Mouse (Mus musculus): Measurements from ENCODE around the gene Gm5485. TPM values are rescaled to one million over a fixed set of nuclear protein-coding genes. Genes with fewer than 3 reads are reported as not detected.

Gene Gm5485
- polyA plus RNA-seq (2017; shearing (Covaris generic)) = not detected

DNA sequence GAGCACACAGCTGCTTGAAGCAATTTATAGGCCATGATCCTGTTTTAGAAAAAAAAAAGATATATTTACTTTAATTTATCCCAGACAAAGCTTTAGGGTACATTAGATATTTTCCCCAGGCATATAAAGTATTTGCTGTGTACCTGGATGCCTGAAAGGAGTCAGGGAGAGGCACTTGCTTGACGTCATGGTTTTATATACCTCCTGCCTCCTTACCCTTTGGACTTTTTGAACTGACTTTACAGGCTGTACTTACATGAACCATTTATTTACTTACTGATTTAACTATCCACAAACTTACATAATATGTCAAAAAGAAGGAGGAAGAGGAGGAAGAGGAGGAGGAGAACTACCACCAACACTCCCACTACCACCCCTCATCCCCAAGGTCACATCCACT, at the start of gene Gm5485:
Gene Gm5485 (minus strand): TSS at position 171 of the 400 bp plus-strand sequence.
- ATAC-seq = no peak

DNA sequence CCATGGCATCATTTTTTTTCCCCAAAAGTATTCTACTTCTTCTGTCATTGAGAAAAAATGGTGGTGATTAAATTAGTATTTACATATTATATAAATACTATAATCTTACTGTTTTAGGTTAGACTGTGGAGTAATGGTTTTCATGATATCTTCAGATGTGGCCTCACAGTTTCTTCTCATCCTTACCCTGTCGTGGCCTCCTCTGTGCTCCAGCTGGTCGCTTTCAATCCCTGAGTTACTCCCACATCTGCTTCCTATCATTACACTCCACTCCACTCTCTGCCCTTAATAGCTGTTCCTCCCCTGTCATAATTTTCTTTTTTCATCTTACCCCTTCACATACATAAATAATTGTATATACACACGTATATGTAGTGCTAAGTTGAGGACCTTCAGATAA, 41.0 kb upstream of the Gm5485 start:
- ATAC-seq = no peak

DNA sequence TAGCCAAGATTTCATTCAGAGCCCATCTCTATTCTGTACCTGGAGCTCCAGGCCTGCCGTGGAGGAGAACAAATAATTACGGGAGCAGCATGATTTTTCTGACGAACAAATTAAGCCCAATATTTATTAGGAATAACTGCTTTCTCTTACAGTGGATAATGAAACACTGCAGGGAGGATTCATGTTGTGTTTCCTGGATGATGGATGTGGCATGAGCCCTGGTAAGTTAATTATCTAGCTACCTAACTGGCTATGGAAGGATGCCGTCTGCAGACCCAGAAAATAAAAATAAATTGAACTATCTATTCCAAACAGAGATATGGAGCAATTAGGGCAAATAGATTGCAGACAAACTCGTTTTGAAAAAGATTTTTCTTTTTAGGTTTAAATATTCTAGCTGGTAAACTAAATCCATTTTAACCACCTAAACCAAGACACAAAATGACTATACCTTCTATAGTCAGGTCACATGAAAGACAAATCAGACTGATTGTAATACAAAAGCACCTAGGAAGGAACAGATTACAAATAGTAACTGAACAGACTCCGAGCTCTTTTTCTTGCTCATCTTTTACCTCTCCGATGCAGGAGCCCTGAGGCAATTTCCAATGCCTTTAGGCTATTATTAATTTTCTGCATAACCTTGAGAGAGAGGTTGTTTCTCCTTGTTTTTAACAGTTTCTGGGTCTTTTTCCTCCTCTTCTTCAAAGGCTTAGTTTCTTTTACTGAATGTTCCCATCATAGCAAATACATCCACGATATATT, 34.1 kb upstream of the Gm5485 start:
- no peak for ATAC-seq

DNA sequence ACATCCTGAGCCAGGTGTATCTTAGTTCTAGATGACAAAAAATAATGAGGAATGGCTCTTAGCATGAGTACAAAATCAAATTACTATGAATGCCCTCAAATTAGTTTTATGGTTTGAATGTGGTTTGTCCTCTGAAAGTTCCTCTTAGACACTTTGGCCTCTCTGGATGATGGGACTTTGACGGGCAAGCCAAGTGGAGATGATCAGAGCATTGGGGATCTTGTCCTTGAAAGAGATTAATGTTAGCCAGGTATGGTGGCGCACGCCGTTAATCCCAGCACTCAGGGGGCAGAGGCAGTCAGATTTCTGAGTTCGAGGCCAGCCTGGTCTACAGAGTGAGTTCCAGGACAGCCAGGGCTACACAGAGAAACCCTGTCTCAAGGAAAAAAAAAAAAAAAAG, 32.4 kb upstream of the Gm5485 start:
- ATAC-seq = no peak

DNA sequence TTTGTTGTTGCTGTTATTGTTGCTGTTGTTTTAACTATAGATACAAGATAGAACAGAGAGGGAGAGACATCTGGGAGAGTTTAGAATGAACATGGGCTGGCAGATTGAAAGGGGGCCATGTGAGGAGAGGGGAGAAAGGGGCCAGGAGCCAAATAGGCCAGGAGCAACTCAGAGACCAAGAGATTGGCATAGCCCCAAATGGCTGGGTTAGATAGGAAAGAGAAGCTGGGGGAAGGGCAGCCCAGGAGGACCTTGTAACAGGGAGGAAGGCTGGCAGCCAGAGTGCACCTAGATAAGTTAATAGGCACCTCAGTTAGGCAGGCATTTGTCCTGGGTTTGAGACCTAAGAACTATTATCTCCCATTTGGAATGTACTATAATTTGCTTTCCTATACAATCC, 25.3 kb upstream of the Gm5485 start:
- ATAC-seq = no peak

DNA sequence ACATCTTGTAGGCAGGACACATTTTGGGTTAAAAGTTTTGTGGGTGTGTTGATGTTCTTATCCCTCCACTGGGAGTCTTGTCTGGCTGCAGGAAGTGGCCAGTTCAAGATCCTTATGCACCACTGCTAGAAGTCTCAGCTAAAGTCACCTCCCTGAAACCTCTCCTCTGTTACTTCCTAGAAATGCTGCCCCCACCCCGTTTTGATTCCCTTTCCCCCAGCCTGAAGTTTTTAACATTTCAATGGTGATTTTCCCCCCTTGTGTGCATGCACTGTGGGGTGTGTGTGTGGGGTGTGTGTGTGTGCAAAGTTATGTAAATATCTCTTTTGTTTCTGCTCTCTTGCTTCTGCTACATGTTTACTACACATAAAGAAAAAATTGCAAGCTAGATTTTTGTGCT, 23.2 kb upstream of the Gm5485 start:
- ATAC-seq = no peak

DNA sequence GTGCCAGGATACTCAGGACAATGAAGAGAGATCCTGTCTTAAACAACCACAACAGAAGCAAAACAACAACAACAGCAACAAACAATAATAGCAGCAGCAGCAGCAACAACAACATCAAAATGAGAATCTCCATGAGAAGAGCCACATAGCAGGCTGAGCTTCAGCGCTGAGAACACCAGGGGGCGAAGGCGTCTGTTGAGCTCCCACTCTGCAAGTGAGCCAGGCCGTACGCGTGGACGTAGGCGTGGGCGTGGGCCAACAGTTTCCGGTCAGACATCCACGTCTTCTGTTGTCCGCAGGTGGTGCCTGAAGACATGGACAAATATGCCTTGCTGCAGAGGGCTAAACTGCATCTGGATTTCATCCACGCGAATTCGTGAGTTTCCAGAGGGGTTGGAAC, 18.8 kb upstream of the Gm5485 start, which contains the start of gene Morc1:
Gene Morc1 (plus strand): TSS at position 211 of the 400 bp plus-strand sequence.
- ATAC-seq = no peak

DNA sequence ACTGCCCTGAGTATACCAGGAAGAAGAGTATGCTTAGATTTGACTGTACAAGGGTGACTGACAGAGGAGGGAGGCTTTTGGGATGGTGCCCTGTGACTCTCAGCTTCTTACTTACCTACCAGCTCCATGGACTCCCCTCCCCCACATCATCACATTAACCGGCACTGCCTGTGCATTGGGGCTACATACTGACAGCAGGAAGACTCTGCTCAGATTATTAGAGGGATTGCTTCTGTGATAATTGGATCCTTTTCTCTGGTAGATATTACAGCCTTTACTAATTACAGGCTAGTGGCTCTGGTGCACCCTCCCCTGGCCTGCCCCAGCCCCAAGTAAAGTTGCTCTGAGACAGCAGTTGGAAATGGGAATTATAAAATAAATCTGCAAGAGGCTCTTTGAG, 17.2 kb upstream of the Gm5485 start:
- no peak for ATAC-seq

DNA sequence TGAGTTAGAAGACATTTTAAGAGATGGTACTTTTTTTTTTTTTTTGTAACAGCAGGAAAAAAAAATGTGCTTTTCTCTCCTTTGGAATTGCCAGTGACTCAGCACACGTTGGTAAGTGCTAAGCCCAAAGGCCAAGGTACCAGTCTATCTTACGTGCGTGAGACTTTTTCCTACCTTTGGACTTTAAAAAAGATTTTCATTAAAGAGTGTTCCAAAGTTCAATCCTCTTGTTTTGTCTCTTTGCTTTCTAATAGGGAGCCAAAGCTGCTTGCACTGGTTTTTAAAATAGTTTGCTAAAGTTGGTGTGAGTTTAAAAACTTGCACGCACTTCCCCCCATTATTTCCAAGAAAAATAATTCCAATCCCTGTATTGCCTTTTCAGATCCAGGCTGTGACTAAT, 11.9 kb upstream of the Gm5485 start:
- no peak for ATAC-seq

DNA sequence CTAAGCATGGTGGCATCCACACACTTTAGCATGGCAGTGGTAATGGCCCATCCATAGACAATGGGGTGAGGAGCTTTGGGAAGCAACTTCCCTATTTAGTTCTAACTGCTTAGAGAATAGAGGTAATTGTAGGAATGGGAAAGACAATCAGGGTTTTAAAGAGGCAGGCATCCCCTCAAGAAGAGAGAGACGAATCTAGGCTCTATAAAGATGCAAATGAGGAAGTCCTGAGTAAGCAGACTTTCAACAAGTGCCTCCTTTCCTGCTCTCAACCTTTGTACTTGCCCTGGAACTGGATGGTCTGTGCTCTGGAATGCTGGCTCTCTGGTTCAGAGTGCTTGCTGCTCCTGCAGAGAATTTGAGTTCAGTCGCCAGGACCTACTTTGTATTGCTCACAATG, 10.3 kb upstream of the Gm5485 start:
- no peak for ATAC-seq

DNA sequence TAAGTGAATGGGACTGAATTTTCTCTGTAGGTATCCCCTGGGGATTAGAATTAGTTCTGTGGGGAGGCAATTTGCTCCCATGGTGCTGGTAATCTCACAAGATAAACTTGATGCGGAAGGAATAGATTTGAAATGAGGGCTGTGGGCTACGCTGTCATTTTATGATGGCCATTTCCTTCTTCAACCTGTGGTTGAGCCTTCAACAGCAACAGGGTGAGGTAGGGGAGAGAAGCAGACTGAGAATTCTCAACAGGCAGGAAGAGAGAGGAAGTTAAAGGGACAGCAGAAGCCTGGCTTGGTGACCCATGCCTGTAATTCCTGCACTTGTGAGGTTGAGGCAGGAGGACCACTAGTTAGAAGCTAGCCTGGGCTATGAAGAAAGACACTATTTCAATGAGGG, 6.8 kb upstream of the Gm5485 start:
- ATAC-seq = no peak

DNA sequence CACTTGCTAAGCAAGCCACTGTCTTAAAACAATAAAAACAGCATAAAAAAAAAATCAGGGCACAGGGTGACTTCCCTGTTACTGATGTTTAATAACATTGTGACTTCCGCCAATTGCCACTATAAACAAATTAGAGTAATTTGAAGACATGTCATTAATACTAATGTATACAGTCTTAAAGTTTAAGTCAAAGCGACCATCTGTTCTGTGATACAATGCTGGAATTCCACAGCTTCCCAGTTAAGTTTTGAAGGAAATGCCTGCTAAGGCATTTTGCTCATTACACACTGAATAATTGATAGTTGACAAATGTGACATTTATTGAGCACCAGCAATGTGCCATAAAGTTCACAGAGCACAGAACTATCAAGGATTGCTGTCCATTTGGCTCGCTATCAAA, 6.3 kb upstream of the Gm5485 start:
- no peak for ATAC-seq

DNA sequence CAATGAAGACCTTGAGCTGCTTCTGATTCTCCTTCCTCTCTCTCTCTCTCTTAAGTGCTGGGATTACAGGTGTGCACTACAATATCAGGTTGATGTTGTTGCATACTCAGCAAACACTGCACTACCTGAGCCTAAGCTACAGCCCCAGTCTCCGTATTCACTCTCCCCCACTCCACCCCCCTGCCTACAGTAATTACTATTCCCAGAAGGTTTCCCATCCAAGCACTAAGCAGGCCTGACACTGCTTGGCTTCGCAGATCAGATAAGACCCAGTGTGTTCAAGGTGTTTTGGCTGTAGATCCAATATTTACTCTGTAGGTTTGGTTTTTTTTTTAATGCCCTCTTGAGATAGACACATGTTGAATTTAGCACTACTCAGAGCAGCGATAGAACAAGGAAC, 2.1 kb downstream of the Gm5485 start:
- no peak for ATAC-seq

DNA sequence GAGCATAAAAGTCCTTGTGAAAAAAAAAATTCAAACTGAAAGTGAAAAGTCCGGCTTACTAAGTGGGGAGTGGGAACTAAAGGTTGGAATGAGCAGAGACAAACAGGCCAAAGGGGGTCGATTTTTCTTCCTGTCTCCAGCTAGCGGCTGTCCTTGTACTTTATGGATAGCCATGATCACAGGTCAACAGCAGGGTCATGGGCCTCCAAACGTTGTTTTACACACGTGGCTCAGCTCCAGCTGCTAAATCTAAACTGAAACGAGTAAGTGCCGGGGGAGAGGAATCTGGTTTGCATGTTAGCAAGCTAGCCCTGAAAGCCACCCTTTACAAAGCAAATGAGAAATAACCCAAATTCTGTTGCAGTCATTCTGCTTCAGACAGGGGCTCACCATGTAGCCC, 2.6 kb downstream of the Gm5485 start:
- no peak for ATAC-seq

DNA sequence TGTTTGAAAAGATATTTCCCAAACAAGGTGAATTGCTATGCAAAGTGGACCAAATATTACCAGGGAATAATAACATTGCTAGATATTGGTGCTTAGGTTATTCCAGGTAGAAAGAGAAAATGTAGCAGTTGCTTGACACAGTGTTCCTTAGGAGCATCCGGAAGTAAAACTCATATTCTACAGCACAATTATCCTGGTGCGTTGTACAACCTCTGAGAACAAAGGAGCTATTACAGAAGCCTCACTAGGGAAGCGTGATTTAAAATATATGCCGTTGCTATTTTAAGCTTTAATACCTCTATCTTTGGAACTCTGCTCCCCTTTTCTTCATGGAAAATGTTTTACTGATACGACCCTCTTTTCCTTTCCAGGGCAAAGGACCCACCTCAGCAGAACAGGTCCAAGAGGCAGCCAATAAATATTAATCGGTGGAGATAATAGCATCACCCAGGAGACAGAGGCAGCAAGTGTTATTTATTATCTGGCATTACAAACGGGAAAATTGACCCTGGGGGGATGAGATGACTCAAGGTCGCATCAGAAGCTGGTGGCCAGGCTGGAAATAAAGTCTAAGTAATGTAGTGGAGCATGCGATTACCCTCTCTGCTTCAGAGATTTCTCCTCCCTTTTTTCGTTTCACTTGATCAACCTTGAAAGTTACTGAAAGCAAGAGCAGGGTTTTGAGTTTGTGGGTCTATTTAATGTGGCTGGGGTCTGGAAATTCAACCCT, 6.4 kb downstream of the Gm5485 start:
- ATAC-seq = no peak

DNA sequence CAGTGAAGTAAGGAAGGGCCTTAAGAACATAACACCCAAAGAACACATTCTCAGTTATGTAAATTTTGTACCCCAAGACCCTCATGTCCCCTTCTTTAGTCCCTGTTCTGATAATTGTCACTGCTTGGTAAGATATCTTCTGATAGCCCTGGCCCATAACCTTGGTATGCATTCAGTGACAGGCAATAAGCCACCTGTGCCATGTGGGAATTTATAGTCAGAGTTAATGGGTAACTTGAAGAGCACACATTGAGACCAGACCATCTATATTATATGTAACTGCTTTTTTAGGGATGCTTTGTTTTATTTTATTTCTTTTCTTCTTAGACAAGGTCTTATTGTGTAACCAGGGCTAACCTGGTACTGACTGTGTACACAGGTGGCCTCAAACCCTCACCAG, 8.2 kb downstream of the Gm5485 start:
- no peak for ATAC-seq

DNA sequence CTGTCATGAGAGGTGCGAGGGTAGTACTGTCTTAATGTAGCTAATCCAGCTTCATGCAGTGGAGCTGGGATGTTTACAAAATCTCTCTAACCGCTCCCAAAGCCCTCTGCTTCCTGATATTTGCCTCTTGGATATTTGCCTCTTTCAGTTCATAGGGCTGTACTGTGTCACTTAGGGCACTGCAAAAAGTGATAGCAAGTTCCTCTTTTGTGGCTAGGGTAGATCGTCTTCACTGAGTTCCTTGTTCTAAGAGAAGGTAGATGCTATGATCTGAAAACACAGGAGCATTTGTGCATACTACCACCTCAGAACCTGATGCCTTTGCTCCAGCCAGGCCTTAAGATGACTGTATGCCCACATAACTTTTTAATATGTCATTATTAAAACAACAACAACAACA, 8.8 kb downstream of the Gm5485 start:
- ATAC-seq = no peak

DNA sequence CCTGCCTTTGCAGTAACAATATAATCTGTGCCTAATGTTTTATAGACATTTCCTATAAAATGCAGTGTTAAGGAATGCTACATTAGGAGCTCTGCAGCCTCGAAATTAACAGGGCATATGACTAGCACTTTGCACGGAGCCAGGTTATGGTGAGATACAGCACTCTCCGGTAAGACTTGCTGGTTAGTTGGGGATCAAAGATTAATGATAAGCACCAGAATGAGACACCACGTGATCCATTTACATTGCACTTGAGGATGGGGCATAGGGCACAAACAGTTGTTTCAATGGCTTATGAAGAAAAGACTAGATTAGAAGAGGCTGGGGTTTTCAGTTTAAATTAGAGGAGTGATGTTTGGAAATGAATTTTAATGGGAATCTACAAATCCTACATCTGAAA, 9.3 kb downstream of the Gm5485 start:
- no peak for ATAC-seq

DNA sequence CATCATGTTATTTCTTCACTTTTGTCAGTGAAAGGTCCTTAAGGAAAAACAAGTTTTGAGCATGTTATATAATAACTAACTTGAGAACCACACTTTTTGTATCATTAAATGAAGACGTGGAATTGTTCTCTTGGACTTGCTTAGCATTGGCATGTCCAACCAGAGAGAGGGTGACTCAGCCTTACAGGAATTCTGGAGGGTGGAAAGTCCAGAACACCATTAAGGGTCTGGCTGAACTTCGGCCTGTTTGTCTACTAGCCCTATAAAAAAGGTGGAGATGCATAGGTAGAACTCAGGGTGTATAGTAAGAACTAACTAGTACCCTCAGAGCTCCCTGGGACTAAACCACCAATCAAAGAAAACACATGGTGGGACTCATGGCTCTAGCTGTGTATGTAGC, 16.9 kb downstream of the Gm5485 start:
- no peak for ATAC-seq

DNA sequence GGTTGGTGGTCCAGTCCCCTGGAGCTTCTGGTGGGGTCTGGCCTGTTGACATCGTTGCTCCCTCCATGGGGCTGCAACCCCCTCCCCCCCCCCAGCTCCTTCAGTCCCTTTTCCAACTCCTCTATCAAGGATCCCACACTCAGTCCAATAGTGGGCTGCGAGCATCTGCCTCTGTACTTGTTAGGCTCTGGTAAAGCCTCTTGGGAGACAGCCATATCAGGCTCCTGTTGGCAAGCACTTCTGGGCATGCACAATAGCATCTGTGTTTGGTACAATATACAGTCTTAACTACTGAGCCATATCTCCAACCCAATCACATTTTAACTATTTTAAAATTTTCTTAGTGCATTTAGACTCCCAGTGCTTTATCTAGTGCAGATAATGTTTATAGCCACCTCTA, 25.2 kb downstream of the Gm5485 start:
- no peak for ATAC-seq

DNA sequence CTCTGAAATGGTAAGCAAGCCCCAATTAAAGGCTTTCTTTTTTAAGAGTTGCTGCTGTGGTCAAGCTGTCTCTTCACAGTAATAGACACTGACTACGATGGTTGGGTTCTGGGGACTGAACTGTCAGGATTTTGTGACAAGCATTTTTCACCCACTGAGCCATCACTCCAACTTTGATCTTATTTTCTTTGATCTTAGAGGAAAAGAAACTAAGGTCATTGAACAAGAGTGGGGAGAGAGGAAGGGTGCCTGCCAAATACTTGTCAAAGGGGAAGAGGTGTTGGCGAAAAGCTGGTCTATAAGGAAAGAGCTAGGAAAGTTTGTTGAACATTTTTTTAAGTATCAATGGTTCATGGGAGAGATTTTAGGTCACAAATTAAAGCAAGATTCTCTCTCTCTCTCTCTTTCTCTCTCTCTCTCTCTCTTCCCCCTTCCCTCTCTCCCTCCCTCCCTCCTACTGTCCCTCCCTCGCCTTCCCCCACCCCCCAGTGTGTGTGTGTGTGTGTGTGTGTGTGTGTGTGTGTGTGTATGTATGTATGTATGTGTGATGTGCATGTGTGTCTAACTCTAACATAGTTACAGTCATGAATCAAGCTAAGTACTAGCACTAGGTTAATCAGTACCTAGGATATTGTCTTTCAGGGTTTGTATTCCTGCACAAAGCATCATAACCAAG, 28.5 kb downstream of the Gm5485 start:
- no peak for ATAC-seq

DNA sequence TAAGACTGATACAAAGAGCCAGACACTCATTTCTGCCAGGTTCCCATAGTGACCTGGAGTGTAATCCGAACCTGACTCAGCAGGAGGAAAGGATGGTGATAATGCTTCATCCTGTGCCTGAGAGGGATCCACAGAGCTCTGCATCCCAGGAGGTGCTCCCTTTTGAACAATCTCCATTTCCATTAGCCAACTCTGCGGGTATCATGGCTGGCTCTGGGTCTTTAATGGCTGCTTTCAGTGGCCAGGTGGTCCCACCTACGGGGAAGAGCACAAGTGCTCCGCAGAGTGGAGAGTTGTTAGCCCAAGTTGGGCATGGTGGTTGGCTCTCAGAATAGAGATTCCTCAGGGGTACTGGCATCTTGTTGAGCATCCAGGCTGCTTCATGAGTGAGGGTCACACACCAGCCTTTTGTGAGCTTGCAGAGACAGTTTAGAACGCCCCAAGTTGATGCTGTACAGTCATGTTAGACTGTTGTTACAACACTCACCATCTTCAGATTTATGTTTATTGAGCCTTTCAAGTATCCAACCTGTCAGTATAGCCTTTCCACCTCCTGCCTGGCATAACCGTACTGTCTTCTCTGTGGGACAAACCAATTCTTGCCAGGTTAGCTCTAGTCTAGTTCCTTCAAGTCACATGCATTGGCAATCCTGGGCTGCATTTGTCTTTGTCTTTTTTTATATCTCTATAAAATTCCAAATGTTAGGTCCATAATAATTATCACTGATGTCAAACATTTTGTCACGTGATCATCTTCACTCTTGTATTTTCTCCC, 38.3 kb downstream of the Gm5485 start:
- no peak for ATAC-seq

DNA sequence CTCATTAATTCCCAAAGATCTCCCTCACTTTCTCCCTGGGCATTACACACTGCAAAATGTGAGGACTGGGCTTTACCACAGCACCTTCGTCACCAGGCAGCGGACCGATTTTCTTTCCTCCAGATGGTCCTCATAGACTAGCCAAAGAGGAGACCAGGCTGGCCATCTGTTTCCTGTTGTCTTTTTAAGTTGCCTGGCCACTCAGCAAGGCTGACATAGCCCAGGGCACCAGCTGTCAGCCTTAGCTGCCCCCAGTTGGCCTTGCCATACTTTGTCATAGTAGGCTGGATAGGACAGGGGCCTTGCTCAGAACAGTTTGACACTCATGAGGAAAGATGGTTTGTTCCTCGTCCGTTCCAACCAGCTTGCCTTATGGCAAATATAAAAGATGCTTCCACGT, 39.8 kb downstream of the Gm5485 start:
- no peak for ATAC-seq
